9 mouse cellular contexts compared by ENCODE assay signal in genomic region chr10:61466242-61466641, GRCm38 (mm10). TPM values are rescaled to one million over a fixed set of nuclear protein-coding genes. Genes with fewer than 3 reads are reported as not detected.
DNase-seq lines count a peak whose midpoint lies in the region; ATAC-seq and TF ChIP-seq lines count a peak whose summit lies in the region.
"Had no signal": no experiment of that assay in that cellular context is flagged by ENCODE, and none has a peak within 500 bp of the region (broad histone marks: within the 10 kb centered on the region; RNA-seq: fewer than 3 reads in every experiment).

No protein-coding gene starts in this region.

- H3K9me3 ChIP-seq in G1E (replicated peaks), result no peaks in the 10 kb centered on the region
- no peaks in the 10 kb centered on the region for H3K9me3 ChIP-seq in liver, embryonic 11.5 days (ENCODE audit: control insufficient read depth, low read length)

- H3K36me3 ChIP-seq in G1E (replicated peaks), result no peaks in the 10 kb centered on the region
- H3K36me3 ChIP-seq in liver, embryonic 11.5 days (ENCODE audit: control insufficient read depth, insufficient read depth, low read length), result no peaks in the 10 kb centered on the region
- H3K36me3 ChIP-seq in splenic B cell, adult 2 months (ENCODE audit: control insufficient read depth, insufficient read depth, low read length, poor library complexity, severe bottlenecking), result no peaks in the 10 kb centered on the region

- peak; percentile 21; the same call in 1 of the 2 replicates for TF ChIP-seq CTCF in G1E (IDR thresholded peaks at IDR 0.05; ENCODE audit: low read depth, low read length)

- H3K27ac ChIP-seq in liver, embryonic 11.5 days (ENCODE audit: low read depth, low read length), result no peak overlapping the region

- no peak overlapping the region for H3K4me3 ChIP-seq in G1E (ENCODE audit: low read depth, low read length)
- H3K4me3 ChIP-seq in liver, embryonic 11.5 days (ENCODE audit: low read depth, low read length), result no peak overlapping the region

- no peak overlapping the region for H3K9ac ChIP-seq in liver, embryonic 11.5 days (ENCODE audit: low read depth, low read length)

- 53% methylated on average over 8 of the region's 8 CpGs for WGBS in liver, embryonic 11.5 days

- H3K4me1 ChIP-seq in G1E (ENCODE audit: insufficient read depth, low read depth, low read length), result peaks cover 28% of the 10 kb centered on the region
- 0 out of 2 replicates have a peak, but pooled peaks cover 6% of the 10 kb centered on the region for H3K4me1 ChIP-seq in liver, embryonic 11.5 days (replicated peaks; ENCODE audit: control insufficient read depth, insufficient read depth, low read length)

- ATAC-seq in G1E (ENCODE audit: extremely low read depth, insufficient number of reproducible peaks, low FRiP score, poor library complexity, severe bottlenecking), result no peak
- ATAC-seq in liver, embryonic 11.5 days (replicated peaks; ENCODE audit: low FRiP score), result 0 out of 2 replicates have a peak, but pooled peaks have one; percentile 26

- H3K27me3 ChIP-seq in G1E (ENCODE audit: insufficient read depth, low read length), result no peaks in the 10 kb centered on the region
- no peaks in the 10 kb centered on the region for H3K27me3 ChIP-seq in liver, embryonic 11.5 days (replicated peaks; ENCODE audit: control insufficient read depth, insufficient read depth, low read length)
- H3K27me3 ChIP-seq in splenic B cell, adult 2 months (ENCODE audit: control insufficient read depth, insufficient read depth, low read length, poor library complexity, severe bottlenecking), result no peaks in the 10 kb centered on the region

- 0 out of 2 replicates have a peak overlapping the region, but pooled peaks have one; percentile 34 for H3K4me2 ChIP-seq in liver, embryonic 11.5 days

- peak; percentile 30 to 48 for DNase-seq in kidney, postnatal 4 days
- DNase-seq in kidney, adult 8-10 months, result no peak
- DNase-seq in G1E (ENCODE audit: low spot score), result no peak
- DNase-seq in liver, embryonic 11.5 days (ENCODE audit: low spot score), result no peak
- DNase-seq in splenic B cell, adult 2 months (ENCODE audit: low read depth, low spot score), result peak; percentile 49
- DNase-seq in left cerebral cortex, adult 11 months (ENCODE audit: low spot score), result no peak
- DNase-seq in kidney, postnatal 14 days, result no peak
- no peak for DNase-seq in adrenal gland, adult 8-10 months

RNA-seq across cellular contexts. Expression of gene Lrrc20, which starts 9.4 kb away (rescaled TPM):
- total RNA-seq in G1E (2014; fragmentation: Nextera tagmentation), result 7.4 and 7.7 TPM in 2 replicates
- 4.2 TPM in 2 replicates for total RNA-seq in G1E (2017)
- polyA plus RNA-seq in G1E (2012), result 8.4 and 11.1 TPM in 2 replicates
- polyA plus RNA-seq in liver, embryonic 11.5 days (2014; fragmentation: Nextera tagmentation; extraction: Ambion mirVana), result 12.0 and 14.1 TPM in 2 replicates
- 10 to 100 TPM; 11.9 to 29.3 (median 17.8) TPM for total RNA-seq in adrenal gland, adult 8-10 months (2022)

RNA-seq across cellular contexts. Expression of gene Eif4ebp2, which starts 13.8 kb away (rescaled TPM):
- total RNA-seq in G1E (2014; fragmentation: Nextera tagmentation), result 184 and 214 TPM in 2 replicates
- 8.9 and 9.4 TPM in 2 replicates for total RNA-seq in G1E (2017)
- polyA plus RNA-seq in G1E (2012), result 96.4 and 118 TPM in 2 replicates
- 27.1 and 33.3 TPM in 2 replicates for polyA plus RNA-seq in liver, embryonic 11.5 days (2014; fragmentation: Nextera tagmentation; extraction: Ambion mirVana)
- total RNA-seq in adrenal gland, adult 8-10 months (2022), result 100 to 1,000 TPM in 1 of 4 experiments, 10 to 100 TPM in 3; 82.0 to 113 (median 91.2) TPM

RNA-seq across cellular contexts. Expression of gene Nodal, which starts 48.5 kb away (rescaled TPM):
- total RNA-seq in G1E (2014; fragmentation: Nextera tagmentation) (not detected in 2 replicates), G1E (2017) (not detected in 2 replicates)
- polyA plus RNA-seq in G1E (2012), result not detected in 2 replicates
- polyA plus RNA-seq in liver, embryonic 11.5 days (2014; fragmentation: Nextera tagmentation; extraction: Ambion mirVana), result 0.84 and 0.86 TPM in 2 replicates
- not detected for total RNA-seq in adrenal gland, adult 8-10 months (2022)
- polyA plus RNA-seq: limb, embryonic 11.5 days had no signal

Comparison
In these comparisons a context has a peak if more than half of its experiments do, and no peak if none do; other contexts are left out.
1. DNase-seq: peak in kidney, postnatal 4 days (2 of 2) and splenic B cell, adult 2 months (single experiment); none in kidney, adult 8-10 months (0 of 2), G1E (single experiment), liver, embryonic 11.5 days (single experiment), left cerebral cortex, adult 11 months (single experiment), kidney, postnatal 14 days (single experiment) and adrenal gland, adult 8-10 months (single experiment).